Mouse (Mus musculus) spleen, adult 10 weeks (tissue): ENCODE data around the gene Npsr1. TPM values are rescaled to one million over a fixed set of nuclear protein-coding genes. Genes with fewer than 3 reads are reported as not detected.

Experiments used
- polyA plus RNA-seq: library from polyadenylated mRNA; stranded (reverse); fragments of 350-450 nt; fragmentation: Illumina TruSeq; extraction: RNeasy Lipid Tissue Mini Kit (QIAGEN cat#74804); gene quantifications from one replicate; pipeline ENCODE4 v1.2.3, GENCODE M21; 2015; ENCODE audit warnings: low replicate concordance; ENCODE audit not compliant: insufficient read depth

Npsr1 gene
- polyA plus RNA-seq: not detected

GRCm38 (mm10) chr9:24097696-24098095, at the start of gene Npsr1:
Npsr1 (plus strand) TSS chr9:24097996.

